Mouse (Mus musculus) stomach, embryonic 15.5 days (tissue): ENCODE results near the gene Nostrin. TPM values are rescaled to one million over a fixed set of nuclear protein-coding genes. Genes with fewer than 3 reads are reported as not detected.

Source experiments
- ATAC-seq: fragments of 200-750 bp; cut with Nextera tagmentation; 2 replicates; pipeline ENCODE4 v1.8.0; 2017; ENCODE audit warnings: low read depth, moderate number of reproducible peaks, moderate TSS enrichment; ENCODE audit not compliant: insufficient read depth, low FRiP score
- H3K27ac ChIP-seq: fragments of 300-500 bp; sonication (generic); 2 replicates; pipeline ENCODE4 v1.5.1; 2015; ENCODE audit warnings: mild to moderate bottlenecking, inconsistent platforms
- H3K27me3 ChIP-seq: fragments of 300-500 bp; sonication (generic); replicated peaks from 2 replicates; pipeline ENCODE4 v1.6.1; 2015; ENCODE audit warnings: inconsistent platforms
- H3K36me3 ChIP-seq: fragments of 300-500 bp; sonication (generic); 2 replicates; pipeline ENCODE4 v1.6.1; 2015; ENCODE audit warnings: inconsistent platforms
- H3K4me1 ChIP-seq: fragments of 300-500 bp; sonication (generic); 2 replicates; pipeline ENCODE4 v1.6.1; 2015; ENCODE audit warnings: inconsistent platforms
- H3K4me2 ChIP-seq: fragments of 300-500 bp; sonication (generic); 2 replicates; pipeline ENCODE4 v1.6.1; 2015; ENCODE audit warnings: mild to moderate bottlenecking, inconsistent platforms
- H3K4me3 ChIP-seq: fragments of 300-500 bp; sonication (generic); replicated peaks from 2 replicates; pipeline ENCODE4 v1.5.1; 2015; ENCODE audit warnings: inconsistent platforms
- H3K9ac ChIP-seq: fragments of 300-500 bp; sonication (generic); 2 replicates; pipeline ENCODE4 v1.6.1; 2015; ENCODE audit warnings: inconsistent platforms
- H3K9me3 ChIP-seq: fragments of 300-500 bp; sonication (generic); 2 replicates; pipeline ENCODE4 v1.6.1; 2016; ENCODE audit warnings: inconsistent platforms
- WGBS: fragments of 180-500 bp; shearing (Covaris S2); methylation state at CpG from one replicate; pipeline ENCODE4 v1.1.7; 2015; 5-methylcytosine and 5-hydroxymethylcytosine counted together
- polyA plus RNA-seq: library from polyadenylated mRNA; unstranded; fragments of >200 nt; fragmentation: Nextera tagmentation; extraction: Ambion mirVana; gene quantifications from 2 replicates; pipeline ENCODE4 v1.2.1, GENCODE M21; 2015

The Nostrin gene
- polyA plus RNA-seq, 1 experiment from 2014 or later, result 10.6 TPM

GRCm38 (mm10) chr2:69158907-69159306 is 23.3 kb downstream of the Nostrin start:
- ATAC-seq, result no peak
- no peak overlapping the region for H3K9ac ChIP-seq
- H3K4me2 ChIP-seq, result no peak overlapping the region
- no peak overlapping the region for H3K4me3 ChIP-seq
- no peaks in the 10 kb centered on the region for H3K9me3 ChIP-seq
- no peaks in the 10 kb centered on the region for H3K36me3 ChIP-seq
- H3K27ac ChIP-seq, result no peak overlapping the region
- no peaks in the 10 kb centered on the region for H3K27me3 ChIP-seq
- H3K4me1 ChIP-seq, result no peaks in the 10 kb centered on the region

- no peaks in the 10 kb centered on the region for H3K4me1 ChIP-seq
- no peak overlapping the region for H3K4me2 ChIP-seq
- H3K9ac ChIP-seq, result no peak overlapping the region
- H3K4me3 ChIP-seq, result no peak overlapping the region
- 48% methylated on average over 9 of the region's 9 CpGs for WGBS
- no peaks in the 10 kb centered on the region for H3K27me3 ChIP-seq
- no peaks in the 10 kb centered on the region for H3K36me3 ChIP-seq
- H3K27ac ChIP-seq, result no peak overlapping the region
- ATAC-seq, result no peak
- no peaks in the 10 kb centered on the region for H3K9me3 ChIP-seq
These were observed 34.9 kb downstream of the Nostrin start for GRCm38 (mm10) chr2:69170395-69171077.

- no peaks in the 10 kb centered on the region for H3K27me3 ChIP-seq
- H3K9ac ChIP-seq, result no peak overlapping the region
- ATAC-seq, result no peak
- no peak overlapping the region for H3K4me2 ChIP-seq
- no peak overlapping the region for H3K4me3 ChIP-seq
- no peak overlapping the region for H3K27ac ChIP-seq
- no peaks in the 10 kb centered on the region for H3K9me3 ChIP-seq
- H3K36me3 ChIP-seq, result no peaks in the 10 kb centered on the region
- no peaks in the 10 kb centered on the region for H3K4me1 ChIP-seq
- WGBS, result 65% methylated on average over 5 of the region's 5 CpGs
These were observed 39.7 kb downstream of the Nostrin start for GRCm38 (mm10) chr2:69175296-69175695.

GRCm38 (mm10) chr2:69179721-69180120 is 44.1 kb downstream of the Nostrin start:
- Histone ChIP-seq H3K9me3 (no peaks in the 10 kb centered on the region), H3K9ac (no peak overlapping the region), H3K4me2 (no peak overlapping the region), H3K4me3 (no peak overlapping the region), H3K36me3 (no peaks in the 10 kb centered on the region), H3K4me1 (no peaks in the 10 kb centered on the region), H3K27ac (no peak overlapping the region), H3K27me3 (no peaks in the 10 kb centered on the region)
- 89% methylated on average over 4 of the region's 4 CpGs for WGBS
- no peak for ATAC-seq

- no peaks in the 10 kb centered on the region for H3K9me3 ChIP-seq
- ATAC-seq, result no peak
- WGBS, result 92% methylated on average over 2 of the region's 2 CpGs
These were observed 52.4 kb downstream of the Nostrin start for GRCm38 (mm10) chr2:69187990-69188389.

GRCm38 (mm10) chr2:69188732-69189131 is 53.1 kb downstream of the Nostrin start:
- Histone ChIP-seq H3K27ac (no peak overlapping the region), H3K4me2 (no peak overlapping the region), H3K4me1 (no peaks in the 10 kb centered on the region), H3K9me3 (no peaks in the 10 kb centered on the region), H3K9ac (no peak overlapping the region), H3K4me3 (no peak overlapping the region), H3K27me3 (no peaks in the 10 kb centered on the region), H3K36me3 (peaks cover 8% of the 10 kb centered on the region; the same call in 1 of the 2 replicates)
- 79% methylated on average over 6 of the region's 6 CpGs for WGBS
- no peak for ATAC-seq

More at GRCm38 (mm10) chr2:69187990-69188389, 52.4 kb downstream of the Nostrin start:
- no peak overlapping the region for H3K9ac ChIP-seq
- peaks cover under 1% of the 10 kb centered on the region; the same call in 1 of the 2 replicates for H3K36me3 ChIP-seq
- H3K27me3 ChIP-seq, result no peaks in the 10 kb centered on the region
- no peak overlapping the region for H3K4me2 ChIP-seq
- no peak overlapping the region for H3K4me3 ChIP-seq
- no peaks in the 10 kb centered on the region for H3K4me1 ChIP-seq
- H3K27ac ChIP-seq, result no peak overlapping the region

- Histone ChIP-seq H3K9me3 (no peaks in the 10 kb centered on the region), H3K4me1 (no peaks in the 10 kb centered on the region), H3K4me2 (no peak overlapping the region), H3K36me3 (peaks cover 13% of the 10 kb centered on the region; the same call in 1 of the 2 replicates), H3K4me3 (no peak overlapping the region), H3K27ac (no peak overlapping the region), H3K9ac (no peak overlapping the region), H3K27me3 (no peaks in the 10 kb centered on the region)
- no peak for ATAC-seq
- 73% methylated on average over 4 of the region's 4 CpGs for WGBS
These were observed 53.6 kb downstream of the Nostrin start for GRCm38 (mm10) chr2:69189222-69189621.

GRCm38 (mm10) chr2:69191059-69191458 is 55.5 kb downstream of the Nostrin start:
- WGBS, result 83% methylated on average over 5 of the region's 5 CpGs
- no peak for ATAC-seq
- Histone ChIP-seq H3K9ac (no peak overlapping the region), H3K4me3 (no peak overlapping the region), H3K4me2 (no peak overlapping the region), H3K4me1 (no peaks in the 10 kb centered on the region), H3K27me3 (no peaks in the 10 kb centered on the region), H3K36me3 (peaks cover 17% of the 10 kb centered on the region), H3K9me3 (no peaks in the 10 kb centered on the region), H3K27ac (no peak overlapping the region)

GRCm38 (mm10) chr2:69193555-69193954 is 58.0 kb downstream of the Nostrin start:
- H3K4me1 ChIP-seq, result no peaks in the 10 kb centered on the region
- no peak for ATAC-seq

GRCm38 (mm10) chr2:69205185-69205584 is 69.6 kb downstream of the Nostrin start:
- Histone ChIP-seq H3K4me3 (peak overlapping the region; percentile 94), H3K4me2 (peak overlapping the region; percentile 61), H3K27ac (no peak overlapping the region), H3K27me3 (no peaks in the 10 kb centered on the region), H3K4me1 (peaks cover 6% of the 10 kb centered on the region; the same call in 1 of the 2 replicates), H3K9me3 (no peaks in the 10 kb centered on the region), H3K9ac (peak overlapping the region; percentile 81), H3K36me3 (peaks cover 12% of the 10 kb centered on the region; the same call in 1 of the 2 replicates)
- 11% methylated on average over 6 of the region's 6 CpGs for WGBS
- no peak for ATAC-seq

More at GRCm38 (mm10) chr2:69193555-69193954, 58.0 kb downstream of the Nostrin start:
- Histone ChIP-seq H3K4me3 (no peak overlapping the region), H3K27me3 (no peaks in the 10 kb centered on the region), H3K9ac (no peak overlapping the region), H3K4me2 (no peak overlapping the region), H3K9me3 (no peaks in the 10 kb centered on the region), H3K36me3 (peaks cover 17% of the 10 kb centered on the region), H3K27ac (no peak overlapping the region)
- WGBS, result 78% methylated on average over 5 of the region's 5 CpGs

GRCm38 (mm10) chr2:69205791-69206351 is 70.3 kb downstream of the Nostrin start, which contains the start of gene Spc25:
TSS of gene Spc25 (minus strand) at chr2:69206194.
- Histone ChIP-seq H3K9ac (peak within 1 kb of the TSS; percentile 81), H3K4me2 (peak within 1 kb of the TSS; percentile 61), H3K4me1 (peaks cover 6% of the 10 kb centered on the region; the same call in 1 of the 2 replicates), H3K4me3 (peak within 1 kb of the TSS; percentile 94), H3K27ac (peak within 1 kb of the TSS; percentile 85), H3K27me3 (no peaks in the 10 kb centered on the region), H3K36me3 (peaks cover 11% of the 10 kb centered on the region; the same call in 1 of the 2 replicates), H3K9me3 (no peaks in the 10 kb centered on the region)
- under 1% methylated on average over 46 of the region's 46 CpGs for WGBS
- ATAC-seq, result peak; percentile 99

- Histone ChIP-seq H3K4me3 (peak overlapping the region; percentile 94), H3K27ac (no peak overlapping the region), H3K9ac (no peak overlapping the region), H3K4me2 (peak overlapping the region; percentile 45), H3K4me1 (peaks cover 6% of the 10 kb centered on the region; the same call in 1 of the 2 replicates), H3K9me3 (no peaks in the 10 kb centered on the region), H3K27me3 (no peaks in the 10 kb centered on the region), H3K36me3 (peaks cover 5% of the 10 kb centered on the region; the same call in 1 of the 2 replicates)
- WGBS, result 17% methylated on average over 7 of the region's 7 CpGs
- ATAC-seq, result peak; percentile 45; the same call in 1 of the 2 replicates
These were observed 70.9 kb downstream of the Nostrin start for GRCm38 (mm10) chr2:69206523-69206922.
